Mouse (Mus musculus) MEL (cell line): Measurements from ENCODE around the gene Phox2b. TPM values are rescaled to one million over a fixed set of nuclear protein-coding genes. Genes with fewer than 3 reads are reported as not detected.

Experiments used
- DNase-seq: peaks from one replicate; pipeline ENCODE4 v3.0.0; 2011; ENCODE audit warnings: low read depth, low spot score
- H3K27ac ChIP-seq: 2 replicates; pipeline ENCODE4 v1.5.1; 2012; ENCODE audit warnings: low read depth, mild to moderate bottlenecking, control low read depth, low read length, moderate library complexity; ENCODE audit not compliant: control insufficient read depth
- H3K27me3 ChIP-seq, 2 experiments: fragments of 150-350 bp in 1 of 2; sonication (generic) in 1 of 2; 2 replicates each; pipeline ENCODE4 v1.6.1; 2012; ENCODE audit warnings: low read length in 2 of 2, mild to moderate bottlenecking in 2 of 2, improper control_type of control experiment in 1 of 2, moderate library complexity in 1 of 2; ENCODE audit not compliant: insufficient read depth in 2 of 2, control insufficient read depth in 1 of 2
- H3K36me3 ChIP-seq, 2 experiments: 2 replicates each; pipeline ENCODE4 v1.6.1; 2012 to 2014; ENCODE audit warnings: low read length in 2 of 2, improper control_type of control experiment in 1 of 2, inconsistent platforms in 1 of 2, mild to moderate bottlenecking in 1 of 2; ENCODE audit not compliant: insufficient read depth in 2 of 2, control insufficient read depth in 1 of 2
- H3K4me1 ChIP-seq, 2 experiments: fragments of 150-350 bp in 1 of 2; sonication (generic) in 1 of 2; 2 replicates each; pipeline ENCODE4 v1.6.1; 2012; ENCODE audit warnings: low read length in 2 of 2, improper control_type of control experiment in 1 of 2, mild to moderate bottlenecking in 1 of 2; ENCODE audit not compliant: insufficient read depth in 2 of 2, control insufficient read depth in 1 of 2
- H3K4me3 ChIP-seq, 2 experiments: fragments of 150-350 bp in 1 of 2; sonication (generic) in 1 of 2; 2 replicates each; pipeline ENCODE4 v1.5.1; 2012; ENCODE audit warnings: low read depth in 2 of 2, low read length in 2 of 2, mild to moderate bottlenecking in 2 of 2, moderate library complexity in 2 of 2, control low read depth in 1 of 2, improper control_type of control experiment in 1 of 2; ENCODE audit not compliant: control insufficient read depth in 1 of 2, insufficient read depth in 1 of 2
- H3K79me2 ChIP-seq: 2 replicates; pipeline ENCODE4 v1.6.1; 2012; ENCODE audit warnings: mild to moderate bottlenecking, low read length, moderate library complexity; ENCODE audit not compliant: control insufficient read depth, poor library complexity, insufficient read depth
- H3K9ac ChIP-seq: 2 replicates; pipeline ENCODE4 v1.6.1; 2012; ENCODE audit warnings: low read depth, mild to moderate bottlenecking, control low read depth, low read length, moderate library complexity; ENCODE audit not compliant: control insufficient read depth, poor library complexity, severe bottlenecking
- H3K9me3 ChIP-seq: fragments of 150-350 bp; sonication (generic); replicated peaks from 2 replicates; pipeline ENCODE4 v1.6.1; 2012; ENCODE audit warnings: mild to moderate bottlenecking, low read length, improper control_type of control experiment, moderate library complexity; ENCODE audit not compliant: insufficient read depth
- CHD1 ChIP-seq: IDR thresholded peaks from 2 replicates; pipeline ENCODE4 v1.6.1; 2012; ENCODE audit warnings: low read depth, mild to moderate bottlenecking, inconsistent platforms, low read length, improper control_type of control experiment
- CHD2 ChIP-seq: IDR thresholded peaks from 2 replicates; pipeline ENCODE4 v1.6.1; 2011; ENCODE audit warnings: low read length, improper control_type of control experiment
- E2F4 ChIP-seq: IDR thresholded peaks from 2 replicates; pipeline ENCODE4 v1.6.1; 2011; ENCODE audit warnings: low read depth, low read length, improper control_type of control experiment, borderline replicate concordance
- ETS1 ChIP-seq: IDR thresholded peaks from 2 replicates; pipeline ENCODE4 v1.6.1; 2012; ENCODE audit warnings: low read depth, mild to moderate bottlenecking, inconsistent platforms, low read length, improper control_type of control experiment, moderate library complexity
- HCFC1 ChIP-seq: IDR thresholded peaks from 2 replicates; pipeline ENCODE4 v1.6.1; 2012; ENCODE audit warnings: low read depth, mild to moderate bottlenecking, inconsistent platforms, low read length, improper control_type of control experiment, moderate library complexity
- JUND ChIP-seq: IDR thresholded peaks from 2 replicates; pipeline ENCODE4 v1.6.1; 2011; ENCODE audit warnings: low read depth, mild to moderate bottlenecking, improper control_type of control experiment, low read length
- MAFK ChIP-seq: IDR thresholded peaks from 2 replicates; pipeline ENCODE4 v1.6.1; 2011; ENCODE audit warnings: low read depth, mild to moderate bottlenecking, low read length, improper control_type of control experiment, borderline replicate concordance
- MAX ChIP-seq: IDR thresholded peaks from 2 replicates; pipeline ENCODE4 v1.6.1; 2011; ENCODE audit warnings: low read length, improper control_type of control experiment
- MAZ ChIP-seq: IDR thresholded peaks from 2 replicates; pipeline ENCODE4 v1.6.1; 2012; ENCODE audit warnings: low read depth, mild to moderate bottlenecking, inconsistent platforms, low read length, improper control_type of control experiment
- MEF2A ChIP-seq: IDR thresholded peaks from 2 replicates; pipeline ENCODE4 v1.6.1; 2014; ENCODE audit warnings: low read depth, mild to moderate bottlenecking, inconsistent platforms, low read length, improper control_type of control experiment; ENCODE audit not compliant: poor library complexity, insufficient replicate concordance, severe bottlenecking; ENCODE audit errors: extremely low read depth
- NELFE ChIP-seq: IDR thresholded peaks from 2 replicates; pipeline ENCODE4 v1.6.1; 2011; ENCODE audit warnings: low read depth, low read length, improper control_type of control experiment
- NRF1 ChIP-seq: IDR thresholded peaks from 2 replicates; pipeline ENCODE4 v1.6.1; 2014; ENCODE audit warnings: low read depth, mild to moderate bottlenecking, inconsistent platforms, low read length, improper control_type of control experiment, moderate library complexity; ENCODE audit not compliant: poor library complexity, insufficient read depth, severe bottlenecking
- POLR2AphosphoS5 ChIP-seq: IDR thresholded peaks from 2 replicates; pipeline ENCODE4 v1.6.1; 2012; ENCODE audit warnings: low read depth, borderline replicate concordance, mild to moderate bottlenecking, inconsistent platforms, low read length, moderate library complexity, mixed read lengths
- RAD21 ChIP-seq: IDR thresholded peaks from 2 replicates; pipeline ENCODE4 v1.6.1; 2011; ENCODE audit warnings: mild to moderate bottlenecking, low read depth, low read length, improper control_type of control experiment
- SIN3A ChIP-seq: IDR thresholded peaks from 2 replicates; pipeline ENCODE4 v1.6.1; 2012; ENCODE audit warnings: low read length, improper control_type of control experiment, inconsistent platforms
- SMC3 ChIP-seq: IDR thresholded peaks from 2 replicates; pipeline ENCODE4 v1.6.1; 2011; ENCODE audit warnings: low read depth, low read length, improper control_type of control experiment
- TAL1 ChIP-seq: IDR thresholded peaks from 2 replicates; pipeline ENCODE4 v1.6.1; 2012; ENCODE audit warnings: mild to moderate bottlenecking, inconsistent platforms, low read length, moderate library complexity, mixed read lengths
- TBP ChIP-seq: IDR thresholded peaks from 2 replicates; pipeline ENCODE4 v1.8.0; 2011; ENCODE audit warnings: low read depth, low read length, improper control_type of control experiment
- TCF12 ChIP-seq: IDR thresholded peaks from 2 replicates; pipeline ENCODE4 v1.6.1; 2014; ENCODE audit warnings: low read depth, mild to moderate bottlenecking, inconsistent platforms, low read length, improper control_type of control experiment, moderate library complexity
- USF2 ChIP-seq, 2 experiments: IDR thresholded peaks; 2 replicates each; pipeline ENCODE4 v1.6.1; 2011 to 2012; ENCODE audit warnings: improper control_type of control experiment in 2 of 2, low read length in 2 of 2, borderline replicate concordance in 1 of 2, inconsistent platforms in 1 of 2, low read depth in 1 of 2, mild to moderate bottlenecking in 1 of 2; ENCODE audit not compliant: insufficient read depth in 1 of 2
- ZC3H11A ChIP-seq: IDR thresholded peaks from 2 replicates; pipeline ENCODE4 v1.6.1; 2012; ENCODE audit warnings: low read depth, mild to moderate bottlenecking, inconsistent platforms, low read length, improper control_type of control experiment
- ZKSCAN1 ChIP-seq: IDR thresholded peaks from 2 replicates; pipeline ENCODE4 v1.6.1; 2012; ENCODE audit warnings: low read depth, mild to moderate bottlenecking, inconsistent platforms, low read length, improper control_type of control experiment, moderate library complexity
- ZNF384 ChIP-seq: IDR thresholded peaks from 2 replicates; pipeline ENCODE4 v1.6.1; 2012; ENCODE audit warnings: low read depth, mild to moderate bottlenecking, inconsistent platforms, low read length, improper control_type of control experiment
- polyA plus RNA-seq, 2 experiments: library from polyadenylated mRNA; stranded (reverse) in 1 of 2; unstranded in 1 of 2; fragments of >175 nt in 1 of 2; fragments of >200 nt in 1 of 2; gene quantifications; 2 replicates each; pipeline versions ENCODE4 v1.2.1 to v1.2.4; 2012; ENCODE audit warnings: low replicate concordance in 2 of 2, low read depth in 1 of 2; ENCODE audit not compliant: insufficient read length in 2 of 2, insufficient read depth in 1 of 2, missing spikeins in 1 of 2
- total RNA-seq: library from RNA; depleted of rRNA; stranded (reverse); fragments of 300-350 nt; gene quantifications from 2 replicates; pipeline ENCODE4 v1.2.3, GENCODE M21; 2012

Gene Phox2b
- total and polyA plus RNA-seq, 3 experiments, result not detected

DNA sequence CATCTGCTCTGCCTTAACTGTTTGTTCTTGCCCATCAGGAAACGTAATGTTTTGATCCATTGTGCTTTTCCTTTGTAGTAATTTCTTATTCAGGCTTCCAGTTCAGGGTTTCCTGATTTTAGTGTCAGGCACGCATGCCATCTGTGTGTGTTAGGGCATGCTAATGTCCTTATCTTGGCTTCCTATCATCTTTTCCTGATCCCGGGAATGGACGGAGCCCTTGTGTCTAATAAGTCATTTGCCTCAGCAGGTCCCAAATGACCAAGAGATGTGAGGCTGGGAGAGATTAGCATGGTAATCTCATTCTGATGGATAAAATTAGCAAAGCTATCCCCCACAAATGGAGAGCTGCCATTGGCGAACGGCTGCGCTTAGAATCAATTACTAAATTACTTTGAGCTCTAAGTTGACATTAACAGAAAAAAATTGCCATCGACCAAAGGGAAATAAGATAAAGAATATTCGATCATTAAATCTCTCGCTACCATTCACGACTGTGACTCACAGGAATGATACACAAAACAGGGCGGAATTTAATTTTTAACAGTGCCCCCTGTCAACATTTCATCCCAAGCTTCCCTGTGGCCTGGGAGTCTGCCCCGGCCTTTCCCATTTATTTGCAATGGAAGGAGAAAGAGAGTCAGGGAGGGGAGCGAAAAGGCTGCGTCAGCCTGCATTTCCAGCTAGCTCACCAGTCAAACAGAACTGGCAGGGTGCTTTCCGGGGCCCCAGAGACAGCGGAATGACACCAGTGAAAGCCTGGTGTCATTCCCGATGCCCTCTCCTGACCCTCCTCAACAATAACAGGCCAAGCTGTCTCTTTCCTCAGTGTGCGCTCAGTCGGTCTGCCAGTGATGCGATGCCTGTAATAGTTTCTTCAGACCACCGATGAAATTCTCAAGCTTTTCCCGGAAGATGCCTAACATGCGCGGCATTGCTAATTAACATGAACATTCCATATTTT is 40.2 kb upstream of the Phox2b start:
- no peak for TF ChIP-seq HCFC1
- TF ChIP-seq E2F4, result no peak
- TF ChIP-seq TCF12, result no peak
- no peak for TF ChIP-seq JUND
- no peak for TF ChIP-seq ETS1
- TF ChIP-seq ZNF384, result no peak
- TF ChIP-seq TBP, result no peak
- TF ChIP-seq CHD1, result no peak
- no peak for TF ChIP-seq MEF2A
- TF ChIP-seq SIN3A, result no peak
- Histone ChIP-seq H3K36me3 (no peaks in the 10 kb centered on the region), H3K4me3 (no peak overlapping the region), H3K27ac (no peak overlapping the region), H3K9ac (no peak overlapping the region), H3K27me3 (no peaks in the 10 kb centered on the region), H3K4me1 (no peaks in the 10 kb centered on the region), H3K79me2 (no peaks in the 10 kb centered on the region), H3K9me3 (no peaks in the 10 kb centered on the region)
- DNase-seq, result no peak

DNA sequence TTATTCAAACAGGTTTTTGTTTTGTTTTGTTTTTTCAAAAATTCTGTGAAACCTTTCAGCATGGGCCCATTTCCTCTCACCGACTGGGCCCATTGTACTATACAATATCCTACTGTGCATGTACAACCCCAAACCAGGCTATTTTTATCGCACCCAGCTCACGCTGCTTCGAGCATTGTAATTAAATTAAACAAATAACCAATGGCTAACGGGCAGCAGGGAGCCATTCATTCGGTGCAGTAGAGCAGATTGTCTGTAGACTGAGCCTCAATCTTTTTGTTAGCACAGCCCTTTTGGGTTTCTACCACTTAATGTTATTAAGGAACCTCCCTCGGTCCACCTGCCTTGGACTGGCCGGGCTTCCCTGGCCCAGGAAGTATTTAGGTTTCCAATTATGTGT is 39.5 kb upstream of the Phox2b start:
- Histone ChIP-seq H3K27me3 (no peaks in the 10 kb centered on the region), H3K9ac (no peak overlapping the region), H3K36me3 (no peaks in the 10 kb centered on the region), H3K79me2 (no peaks in the 10 kb centered on the region), H3K27ac (no peak overlapping the region), H3K4me1 (no peaks in the 10 kb centered on the region), H3K4me3 (no peak overlapping the region), H3K9me3 (no peaks in the 10 kb centered on the region)
- DNase-seq, result no peak
- TF ChIP-seq NELFE (no peak), MAX (no peak), POLR2AphosphoS5 (no peak), TCF12 (no peak), ZKSCAN1 (no peak), E2F4 (no peak), ZC3H11A (no peak), ETS1 (no peak), USF2 (IDR thresholded peaks at IDR 0.05; ENCODE audit: borderline replicate concordance in 1 of 2, insufficient read depth in 1 of 2, low read depth in 1 of 2, low read length in 2 of 2) (no peak), MAZ (no peak), CHD2 (no peak), MEF2A (no peak), SMC3 (no peak), TAL1 (no peak), RAD21 (no peak), MAFK (no peak), NRF1 (no peak), CHD1 (no peak)
